Mouse (Mus musculus) CH12.LX (cell line): Measurements from ENCODE around the gene Slc4a1. TPM values are rescaled to one million over a fixed set of nuclear protein-coding genes. Genes with fewer than 3 reads are reported as not detected.
A peak's percentile ranks its signal among the peaks of the same experiment; 100 is the strongest.

Source experiments
- DNase-seq: peaks from one replicate; pipeline ENCODE4 v3.0.0-alpha.2; 2013; ENCODE audit errors: extremely low read depth
- H3K27ac ChIP-seq: 2 replicates; pipeline ENCODE4 v1.5.1; 2012; ENCODE audit warnings: low read depth, mild to moderate bottlenecking, control low read depth, moderate library complexity; ENCODE audit not compliant: insufficient read depth
- H3K27me3 ChIP-seq: replicated peaks from 2 replicates; pipeline ENCODE3; 2012; ENCODE audit warnings: inconsistent platforms
- H3K36me3 ChIP-seq, 2 experiments: replicated peaks in 1 of 2; 2 replicates each; pipeline versions ENCODE3 to v1.6.1; 2012; ENCODE audit warnings: inconsistent platforms in 1 of 2, low read length in 1 of 2, mild to moderate bottlenecking in 1 of 2, mixed read lengths in 1 of 2, moderate library complexity in 1 of 2; ENCODE audit not compliant: control insufficient read depth in 1 of 2, insufficient read depth in 1 of 2
- H3K4me1 ChIP-seq, 2 experiments: 2 replicates each; pipeline ENCODE4 v1.6.1; 2012; ENCODE audit warnings: inconsistent platforms in 1 of 2, moderate library complexity in 1 of 2; ENCODE audit not compliant: insufficient read depth in 2 of 2, control insufficient read depth in 1 of 2
- H3K4me2 ChIP-seq: 2 replicates; pipeline ENCODE4 v1.6.1; 2012; ENCODE audit warnings: low read depth, mild to moderate bottlenecking, control low read depth; ENCODE audit not compliant: poor library complexity, insufficient read depth, severe bottlenecking
- H3K4me3 ChIP-seq, 3 experiments: fragments of 150-350 bp in 1 of 3; sonication (generic) in 1 of 3; replicated peaks in 1 of 3; 2 replicates each; pipeline versions ENCODE3 to v1.5.1; 2011 to 2012; ENCODE audit warnings: low read depth in 2 of 3, low read length in 2 of 3, mild to moderate bottlenecking in 2 of 3, moderate library complexity in 2 of 3, control low read depth in 1 of 3, improper control_type of control experiment in 1 of 3, inconsistent platforms in 1 of 3, mixed read lengths in 1 of 3; ENCODE audit not compliant: poor library complexity in 1 of 3
- H3K79me2 ChIP-seq: replicated peaks from 2 replicates; pipeline ENCODE4 v1.6.1; 2012; ENCODE audit warnings: mild to moderate bottlenecking, moderate library complexity; ENCODE audit not compliant: control insufficient read depth, poor library complexity, insufficient read depth, severe bottlenecking; ENCODE audit errors: extremely low read depth
- H3K9ac ChIP-seq: 2 replicates; pipeline ENCODE4 v1.6.1; 2012; ENCODE audit warnings: low read depth, mild to moderate bottlenecking, control low read depth, moderate library complexity; ENCODE audit not compliant: insufficient read depth
- H3K9me3 ChIP-seq: replicated peaks from 2 replicates; pipeline ENCODE3; 2012; ENCODE audit warnings: low read length, inconsistent platforms, mixed read lengths
- BHLHE40 ChIP-seq: IDR thresholded peaks from 2 replicates; pipeline ENCODE4 v1.6.1; 2011; ENCODE audit warnings: mild to moderate bottlenecking, low read depth, low read length, improper control_type of control experiment
- CHD2 ChIP-seq: IDR thresholded peaks from 2 replicates; pipeline ENCODE4 v1.6.1; 2011; ENCODE audit warnings: low read length, improper control_type of control experiment
- ELF1 ChIP-seq: IDR thresholded peaks from 2 replicates; pipeline ENCODE4 v1.6.1; 2014; ENCODE audit warnings: low read depth, mild to moderate bottlenecking, inconsistent platforms, low read length, improper control_type of control experiment
- EP300 ChIP-seq: IDR thresholded peaks from 2 replicates; pipeline ENCODE4 v1.6.1; 2011; ENCODE audit warnings: low read length, improper control_type of control experiment
- GABPA ChIP-seq: IDR thresholded peaks from 2 replicates; pipeline ENCODE4 v1.6.1; 2012; ENCODE audit warnings: low read depth, low read length, improper control_type of control experiment, inconsistent platforms; ENCODE audit not compliant: insufficient replicate concordance
- IRF4 ChIP-seq: IDR thresholded peaks from 2 replicates; pipeline ENCODE4 v1.6.1; 2014; ENCODE audit warnings: low read depth, mild to moderate bottlenecking, inconsistent platforms, low read length, improper control_type of control experiment
- JUN ChIP-seq: IDR thresholded peaks from 2 replicates; pipeline ENCODE4 v1.6.1; 2011; ENCODE audit warnings: low read depth, mild to moderate bottlenecking, low read length, improper control_type of control experiment, moderate library complexity; ENCODE audit not compliant: insufficient read depth
- JUND ChIP-seq: conservative IDR thresholded peaks from 2 replicates; pipeline ENCODE4 v1.6.1; 2011; ENCODE audit warnings: low read depth, low read length, improper control_type of control experiment
- KAT2A ChIP-seq: IDR thresholded peaks from 2 replicates; pipeline ENCODE4 v1.6.1; 2012; ENCODE audit warnings: low read length, improper control_type of control experiment, inconsistent platforms; ENCODE audit not compliant: insufficient replicate concordance
- MAFK ChIP-seq: IDR thresholded peaks from 2 replicates; pipeline ENCODE4 v1.6.1; 2011; ENCODE audit warnings: low read length, improper control_type of control experiment; ENCODE audit not compliant: insufficient replicate concordance
- MAX ChIP-seq: IDR thresholded peaks from 2 replicates; pipeline ENCODE4 v1.6.1; 2011; ENCODE audit warnings: low read length, improper control_type of control experiment
- MAZ ChIP-seq: IDR thresholded peaks from 2 replicates; pipeline ENCODE4 v1.6.1; 2012; ENCODE audit warnings: low read depth, mild to moderate bottlenecking, inconsistent platforms, low read length, improper control_type of control experiment, moderate library complexity
- MYC ChIP-seq: IDR thresholded peaks from 2 replicates; pipeline ENCODE4 v1.6.1; 2011; ENCODE audit warnings: low read depth, mild to moderate bottlenecking, improper control_type of control experiment, low read length
- NRF1 ChIP-seq: IDR thresholded peaks from 2 replicates; pipeline ENCODE4 v1.6.1; 2014; ENCODE audit warnings: low read depth, mild to moderate bottlenecking, inconsistent platforms, low read length, improper control_type of control experiment, moderate library complexity
- RCOR1 ChIP-seq: conservative IDR thresholded peaks from 2 replicates; pipeline ENCODE4 v1.6.1; 2012; ENCODE audit warnings: low read depth, mild to moderate bottlenecking, inconsistent platforms, low read length, improper control_type of control experiment
- SIN3A ChIP-seq: IDR thresholded peaks from 2 replicates; pipeline ENCODE4 v1.6.1; 2012; ENCODE audit warnings: low read length, improper control_type of control experiment, inconsistent platforms
- SMC3 ChIP-seq: IDR thresholded peaks from 2 replicates; pipeline ENCODE4 v1.6.1; 2011; ENCODE audit warnings: low read depth, low read length, improper control_type of control experiment
- TCF12 ChIP-seq: IDR thresholded peaks from 2 replicates; pipeline ENCODE4 v1.6.1; 2014; ENCODE audit warnings: low read depth, mild to moderate bottlenecking, inconsistent platforms, low read length, improper control_type of control experiment
- UBTF ChIP-seq: IDR thresholded peaks from 2 replicates; pipeline ENCODE4 v1.6.1; 2012; ENCODE audit warnings: low read depth, mild to moderate bottlenecking, inconsistent platforms, low read length, improper control_type of control experiment, moderate library complexity
- USF2 ChIP-seq: conservative IDR thresholded peaks from 2 replicates; pipeline ENCODE4 v1.6.1; 2011; ENCODE audit warnings: low read depth, low read length, improper control_type of control experiment
- ZKSCAN1 ChIP-seq: IDR thresholded peaks from 2 replicates; pipeline ENCODE4 v1.6.1; 2012; ENCODE audit warnings: low read depth, inconsistent platforms, low read length, improper control_type of control experiment, borderline replicate concordance
- ZMIZ1 ChIP-seq: IDR thresholded peaks from 2 replicates; pipeline ENCODE4 v1.6.1; 2012; ENCODE audit warnings: low read depth, mild to moderate bottlenecking, inconsistent platforms, low read length, improper control_type of control experiment
- dilution Hi-C: fragments of 300-500 bp; cut with MboI; formaldehyde crosslinking; loops from 2 replicates; pipeline ENCODE4 v1.14.3; 2020; ENCODE audit warnings: low sequenced_read_pairs; ENCODE audit not compliant: extremely low pct_unique_long_range_greater_than_20kb, extremely low pct_ligation_motif_present
- in situ Hi-C: fragments of 300-500 bp; cut with MboI; formaldehyde crosslinking; loops from 3 replicates; pipeline ENCODE4 v1.14.3; 2019; ENCODE audit warnings: low sequenced_read_pairs, low pct_ligation_motif_present, low pct_unique_long_range_greater_than_20kb, mixed read lengths
- polyA plus RNA-seq: library from polyadenylated mRNA; unstranded; fragments of >175 nt; gene quantifications from 2 replicates; pipeline ENCODE4 v1.2.1, GENCODE M21; 2012; ENCODE audit warnings: low read depth; ENCODE audit not compliant: insufficient read length
- total RNA-seq, 2 experiments: library from RNA; depleted of rRNA; stranded (reverse); fragments of 300-350 nt in 1 of 2; fragments of >200 nt in 1 of 2; gene quantifications; 2 replicates each; pipeline ENCODE4 v1.2.3; 2012 to 2014

Slc4a1 gene
- total and polyA plus RNA-seq, 3 experiments, result 0.08 TPM; not detected in 2

DNA sequence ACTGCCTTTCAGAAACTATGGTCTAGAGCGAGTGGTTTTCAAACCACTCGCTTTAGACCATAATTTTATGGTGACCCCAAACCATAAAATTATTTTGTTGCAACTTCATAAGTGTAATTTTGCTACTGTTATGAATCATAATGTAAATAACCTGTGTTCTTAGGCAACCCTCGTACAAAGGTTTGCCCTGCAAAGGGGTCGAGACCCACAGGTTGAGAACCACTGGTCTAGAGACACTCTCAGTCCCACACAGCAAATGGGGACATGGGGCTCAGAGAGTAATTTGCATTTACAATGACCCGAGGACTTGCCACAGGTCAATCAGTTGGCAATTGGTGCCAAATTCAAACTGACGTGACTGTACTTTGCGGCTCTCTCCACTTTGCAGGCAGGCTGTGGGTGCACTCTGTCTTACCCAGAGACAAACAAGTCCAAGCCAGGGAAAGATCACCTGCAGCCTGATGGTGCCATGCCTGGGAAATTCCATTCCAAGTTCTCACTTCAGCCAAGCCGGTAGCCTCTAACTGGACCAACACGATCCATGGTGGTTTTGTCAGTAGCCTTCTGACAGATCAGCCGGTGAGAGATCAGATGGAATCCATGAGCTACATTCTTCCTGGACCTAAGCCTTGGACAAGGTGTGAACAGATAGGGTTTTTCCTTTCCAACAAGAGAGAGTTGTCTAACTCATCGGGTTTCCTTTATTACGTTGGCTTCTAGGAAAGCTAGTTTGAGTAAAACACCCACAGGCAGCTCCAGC, 6.1 kb upstream of the Slc4a1 start:
- Histone ChIP-seq H3K27ac (no peak overlapping the region), H3K9ac (no peak overlapping the region), H3K9me3 (peaks cover under 1% of the 10 kb centered on the region), H3K4me1 (peaks cover 50 to 84% of the 10 kb centered on the region in 2 experiments), H3K79me2 (no peaks in the 10 kb centered on the region), H3K36me3 (no peaks in the 10 kb centered on the region), H3K4me2 (peak overlapping the region; percentile 45), H3K4me3 (no peak overlapping the region), H3K27me3 (peaks cover 55% of the 10 kb centered on the region)
- no peak for DNase-seq
- no peak for TF ChIP-seq IRF4
- TF ChIP-seq CHD2, result peak; percentile 87
- no peak for TF ChIP-seq ELF1
- TF ChIP-seq JUND, result peak; percentile 21; the same call in 1 of the 2 replicates
- no peak for TF ChIP-seq RCOR1
- TF ChIP-seq NRF1, result no peak
- in situ Hi-C loops, result no loop called here
- dilution Hi-C loops, result no loop called here

DNA sequence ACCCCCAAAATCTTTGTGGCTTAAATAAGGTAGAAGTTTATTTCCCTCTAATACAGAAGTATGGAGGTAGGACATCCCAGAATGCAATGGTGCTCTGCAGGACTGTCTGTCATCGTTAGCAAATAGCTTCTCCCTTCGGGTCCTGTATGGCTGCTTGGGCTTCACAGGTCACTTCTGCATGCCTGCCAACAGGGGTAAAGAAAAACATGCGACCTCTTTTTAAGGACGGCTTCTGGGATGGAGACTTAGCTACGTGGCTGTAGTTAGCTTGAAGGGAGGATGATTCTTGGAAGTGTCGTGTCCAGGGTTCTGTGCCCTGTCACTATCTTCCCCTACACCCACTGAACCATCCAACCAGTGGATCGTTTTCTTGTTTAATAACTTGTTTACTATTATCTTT, 4.3 kb upstream of the Slc4a1 start:
- Histone ChIP-seq H3K79me2 (no peaks in the 10 kb centered on the region), H3K9me3 (no peaks in the 10 kb centered on the region), H3K9ac (no peak overlapping the region), H3K27ac (no peak overlapping the region), H3K36me3 (no peaks in the 10 kb centered on the region), H3K4me1 (peaks cover 46 to 79% of the 10 kb centered on the region in 2 experiments), H3K27me3 (peaks cover 57% of the 10 kb centered on the region), H3K4me2 (no peak overlapping the region), H3K4me3 (no peak overlapping the region)
- in situ Hi-C loops, result no loop called here
- TF ChIP-seq MAFK (no peak), SIN3A (no peak), NRF1 (no peak), JUN (no peak), EP300 (no peak), BHLHE40 (no peak), TCF12 (no peak)
- DNase-seq, result no peak
- dilution Hi-C loops, result no loop called here

- Histone ChIP-seq H3K4me1 (peaks cover 50 to 81% of the 10 kb centered on the region in 2 experiments), H3K9ac (no peak overlapping the region), H3K27ac (no peak overlapping the region), H3K27me3 (peaks cover 65% of the 10 kb centered on the region), H3K79me2 (no peaks in the 10 kb centered on the region), H3K9me3 (no peaks in the 10 kb centered on the region), H3K36me3 (no peaks in the 10 kb centered on the region), H3K4me2 (no peak overlapping the region), H3K4me3 (no peak overlapping the region)
- dilution Hi-C loops, result no loop called here
- TF ChIP-seq ZMIZ1 (no peak), SIN3A (no peak), MYC (no peak), JUND (no peak), MAX (no peak), EP300 (no peak), MAZ (no peak), NRF1 (no peak), BHLHE40 (no peak), SMC3 (no peak), USF2 (no peak), GABPA (no peak), ZKSCAN1 (no peak), IRF4 (no peak), KAT2A (no peak), UBTF (no peak), CHD2 (no peak)
- in situ Hi-C loops, result no loop called here
- DNase-seq, result no peak
These were observed 3.3 kb upstream of the Slc4a1 start for GRCm38 (mm10) chr11:102369263-102369662.
